Mouse (Mus musculus) ES-E14 (cell line): Measurements from ENCODE around the gene Syngr4. TPM values are rescaled to one million over a fixed set of nuclear protein-coding genes. Genes with fewer than 3 reads are reported as not detected.
A peak's percentile ranks its signal among the peaks of the same experiment; 100 is the strongest.
"Not testable (repeated sequence)": the region's sequence is repeated elsewhere in the genome, so short reads cannot be mapped to it uniquely, and the experiment has no call there.

Experiments
- DNase-seq: peaks from one replicate; pipeline ENCODE4 v3.0.0-alpha.2; 2013; ENCODE audit warnings: low read depth, low spot score
- H3K27ac ChIP-seq: 2 replicates; pipeline ENCODE4 v1.5.1; 2012; ENCODE audit warnings: low read depth, mild to moderate bottlenecking, low read length, moderate library complexity, mixed read lengths; ENCODE audit not compliant: poor library complexity, insufficient read depth, severe bottlenecking
- H3K36me3 ChIP-seq: 2 replicates; pipeline ENCODE4 v1.6.1; 2012; ENCODE audit warnings: mild to moderate bottlenecking, low read length, moderate library complexity, mixed read lengths; ENCODE audit not compliant: control insufficient read depth, poor library complexity, insufficient read depth, severe bottlenecking
- H3K4me1 ChIP-seq, 2 experiments: fragments of 150-350 bp in 1 of 2; sonication (generic) in 1 of 2; 2 replicates each; pipeline ENCODE4 v1.6.1; 2012; ENCODE audit warnings: low read length in 2 of 2, mild to moderate bottlenecking in 1 of 2, mixed read lengths in 1 of 2; ENCODE audit not compliant: control insufficient read depth in 2 of 2, insufficient read depth in 2 of 2, poor library complexity in 1 of 2
- H3K4me3 ChIP-seq, 2 experiments: fragments of 150-350 bp in 1 of 2; sonication (generic) in 1 of 2; 2 replicates each; pipeline ENCODE4 v1.5.1; 2012; ENCODE audit warnings: low read length in 2 of 2, low read depth in 1 of 2, mild to moderate bottlenecking in 1 of 2, mixed read lengths in 1 of 2; ENCODE audit not compliant: insufficient read depth in 1 of 2, poor library complexity in 1 of 2, severe bottlenecking in 1 of 2
- H3K9ac ChIP-seq: 2 replicates; pipeline ENCODE4 v1.6.1; 2012; ENCODE audit warnings: low read depth, mild to moderate bottlenecking, low read length, mixed read lengths; ENCODE audit not compliant: poor library complexity, insufficient read depth, severe bottlenecking
- H3K9me3 ChIP-seq: fragments of 150-350 bp; sonication (generic); 2 replicates; pipeline ENCODE4 v1.6.1; 2012; ENCODE audit warnings: low read depth, mild to moderate bottlenecking, low read length; ENCODE audit not compliant: control insufficient read depth, insufficient read depth
- CHD2 ChIP-seq: IDR thresholded peaks from 2 replicates; pipeline ENCODE4 v1.6.1; 2014; ENCODE audit warnings: mild to moderate bottlenecking, low read depth, low read length, inconsistent platforms
- HCFC1 ChIP-seq: IDR thresholded peaks from 2 replicates; pipeline ENCODE4 v1.6.1; 2012; ENCODE audit warnings: low read length, inconsistent platforms, borderline replicate concordance; ENCODE audit not compliant: insufficient read depth
- MAFK ChIP-seq: IDR thresholded peaks from 2 replicates; pipeline ENCODE4 v1.6.1; 2014; ENCODE audit warnings: mild to moderate bottlenecking, low read depth, low read length, inconsistent platforms; ENCODE audit not compliant: insufficient read depth
- ZC3H11A ChIP-seq: IDR thresholded peaks from 2 replicates; pipeline ENCODE4 v1.6.1; 2012; ENCODE audit warnings: low read depth, mild to moderate bottlenecking, inconsistent platforms, low read length, borderline replicate concordance
- ZNF384 ChIP-seq: IDR thresholded peaks from 2 replicates; pipeline ENCODE4 v1.6.1; 2012; ENCODE audit warnings: low read depth, low read length, inconsistent platforms
- in situ Hi-C, 2 experiments: fragments of 600-800 bp; cut with MboI; formaldehyde crosslinking; loops; one replicate each; pipeline ENCODE4 v1.15.1; 2025; ENCODE audit warnings: low sequenced_read_pairs in 2 of 2, inconsistent platforms in 1 of 2; ENCODE audit not compliant: unreplicated experiment in 2 of 2
- total RNA-seq: library from RNA; depleted of rRNA; stranded (reverse); fragments of 300-350 nt; gene quantifications from 2 replicates; pipeline ENCODE4 v1.2.3, GENCODE M21; 2012

Gene Syngr4
- total RNA-seq, 1 experiment: not detected

DNA sequence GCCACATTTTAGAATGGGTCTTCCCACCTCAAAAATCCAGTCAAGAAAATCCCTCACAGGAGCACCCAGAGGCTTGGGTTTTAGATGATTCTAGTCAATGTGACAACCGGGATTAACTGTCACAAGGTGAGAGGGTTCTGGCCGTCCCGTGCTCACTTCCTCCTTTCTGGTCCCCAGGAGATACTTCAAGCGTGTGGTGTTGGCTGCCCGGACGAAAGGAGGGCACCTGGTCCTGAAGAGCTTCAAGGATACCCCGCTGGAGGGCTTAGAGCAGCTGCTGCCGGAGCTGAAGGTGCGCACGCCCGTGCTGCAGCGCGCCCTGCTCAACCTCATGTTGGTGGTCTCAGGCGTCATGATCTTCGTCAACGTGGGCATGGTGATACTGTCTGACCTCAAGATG, 12.6 kb upstream of the Syngr4 start:
- no peak overlapping the region for H3K27ac ChIP-seq
- TF ChIP-seq HCFC1 (no peak), MAFK (no peak), CHD2 (no peak), ZC3H11A (no peak), ZNF384 (no peak)
- H3K36me3 ChIP-seq: peaks cover 18% of the 10 kb centered on the region
- no peak for DNase-seq
- no peak overlapping the region for H3K4me3 ChIP-seq
- no peaks in the 10 kb centered on the region for H3K4me1 ChIP-seq
- in situ Hi-C loops: no loop called here
- no peaks in the 10 kb centered on the region for H3K9me3 ChIP-seq
- no peak overlapping the region for H3K9ac ChIP-seq

DNA sequence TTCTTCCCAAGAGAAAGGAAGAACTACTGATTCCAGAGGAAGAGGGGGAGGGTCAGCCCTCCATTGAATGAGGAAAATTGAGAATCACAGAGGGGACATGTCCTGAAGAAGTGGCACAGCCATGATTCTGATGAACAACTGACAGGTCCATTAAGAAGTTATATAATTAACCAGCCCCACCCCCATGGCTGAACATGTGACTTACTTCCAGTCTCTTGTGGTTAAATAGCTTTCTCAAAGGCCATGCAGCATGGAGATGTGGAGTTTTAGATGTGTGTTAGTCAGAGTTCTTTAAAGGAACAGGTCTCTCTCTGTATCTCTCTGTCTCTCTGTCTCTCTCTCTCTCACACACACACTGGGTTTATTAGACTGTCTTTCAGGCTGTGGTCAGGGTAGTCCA, 11.9 kb upstream of the Syngr4 start:
- Histone ChIP-seq H3K9me3 (no peaks in the 10 kb centered on the region), H3K4me1 (no peaks in the 10 kb centered on the region), H3K9ac (no peak overlapping the region), H3K4me3 (no peak overlapping the region), H3K27ac (no peak overlapping the region), H3K36me3 (peaks cover 18% of the 10 kb centered on the region)
- in situ Hi-C loops: no loop called here
- no peak for TF ChIP-seq MAFK
- TF ChIP-seq ZC3H11A: no peak
- no peak for TF ChIP-seq HCFC1
- TF ChIP-seq CHD2: no peak
- TF ChIP-seq ZNF384: no peak
- DNase-seq: no peak

DNA sequence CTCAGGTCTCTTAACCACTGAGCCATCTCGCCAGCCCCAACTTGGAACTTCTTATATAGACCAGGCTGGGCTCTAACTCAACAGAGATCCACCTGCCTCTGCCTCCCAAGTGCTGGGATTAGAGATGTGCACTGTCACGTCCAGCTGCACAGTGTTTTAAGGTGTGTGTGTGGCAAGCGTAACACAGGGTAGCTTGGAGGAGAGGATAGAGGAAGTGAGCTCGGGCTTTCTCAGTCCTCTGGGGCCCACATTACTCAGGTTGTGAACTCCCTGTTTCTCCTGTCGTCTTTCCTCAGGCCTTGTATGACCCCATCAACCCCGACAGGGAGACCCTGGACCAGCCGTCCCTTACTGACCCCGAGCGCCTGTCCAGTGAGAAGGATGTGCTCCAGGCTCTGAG, 10.1 kb upstream of the Syngr4 start:
- DNase-seq: no peak
- no peak for TF ChIP-seq CHD2
- TF ChIP-seq ZC3H11A: no peak
- no peak for TF ChIP-seq MAFK
- no peak for TF ChIP-seq HCFC1
- TF ChIP-seq ZNF384: no peak
- in situ Hi-C loops: no loop called here

DNA sequence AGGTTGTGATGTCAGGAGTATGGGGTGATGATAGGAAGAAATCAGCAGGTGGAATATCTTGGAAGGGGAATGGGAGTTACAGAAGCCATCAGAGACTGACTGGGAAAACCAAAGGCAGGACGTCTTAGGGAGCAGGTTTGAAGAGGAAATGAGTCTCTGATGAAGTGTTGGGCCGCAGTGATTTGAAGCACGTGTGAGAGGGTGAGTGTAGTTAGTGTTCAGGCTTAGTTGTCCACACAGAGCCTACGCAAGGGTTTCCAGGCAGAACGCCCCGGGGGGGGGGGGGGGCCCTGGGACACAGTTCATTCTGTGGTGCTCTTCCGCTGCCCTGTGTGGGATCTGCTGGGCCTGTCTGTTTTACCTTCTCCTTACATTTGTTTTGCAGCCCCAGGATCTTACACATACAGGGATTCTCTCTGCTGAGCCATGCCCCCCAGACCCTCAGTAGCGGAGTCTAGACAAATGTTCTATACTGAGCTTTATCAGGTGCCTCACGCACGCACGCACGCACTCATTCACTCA, 6.0 kb upstream of the Syngr4 start:
- Histone ChIP-seq H3K9me3 (no peaks in the 10 kb centered on the region), H3K9ac (no peak overlapping the region), H3K36me3 (peaks cover 5% of the 10 kb centered on the region), H3K27ac (no peak overlapping the region), H3K4me3 (no peak overlapping the region), H3K4me1 (no peaks in the 10 kb centered on the region; a peak in 1 of 4 replicates)
- in situ Hi-C loops: no loop called here
- TF ChIP-seq CHD2 (no peak), ZC3H11A (no peak), HCFC1 (no peak), MAFK (no peak)
- DNase-seq: no peak

More for the DNA sequence above, 10.1 kb upstream of the Syngr4 start:
- Histone ChIP-seq H3K9ac (no peak overlapping the region), H3K9me3 (no peaks in the 10 kb centered on the region), H3K4me3 (no peak overlapping the region), H3K4me1 (no peaks in the 10 kb centered on the region; a peak in 1 of 4 replicates), H3K36me3 (peaks cover 18% of the 10 kb centered on the region), H3K27ac (no peak overlapping the region)

DNA sequence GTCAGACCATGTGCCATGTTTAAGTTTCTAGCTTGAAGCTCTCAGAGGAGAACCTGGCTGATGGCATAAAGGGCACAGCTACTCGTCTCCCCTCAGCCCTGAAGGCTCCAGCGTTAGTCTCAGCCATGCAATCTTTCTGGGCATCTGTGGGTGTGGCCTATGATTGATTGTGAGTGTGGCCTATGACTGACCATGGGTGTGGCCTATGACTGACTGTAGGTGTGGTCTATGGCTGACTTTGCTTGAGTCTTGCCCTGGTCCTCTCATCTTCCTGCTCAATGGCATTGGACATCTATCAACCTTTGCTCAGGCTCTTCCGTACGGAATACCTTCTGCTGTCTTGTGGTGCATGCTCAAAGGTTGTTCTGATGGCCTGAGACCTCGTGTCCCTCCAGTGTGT, 5.0 kb upstream of the Syngr4 start:
- Histone ChIP-seq H3K9me3 (no peaks in the 10 kb centered on the region), H3K27ac (no peak overlapping the region), H3K4me1 (no peaks in the 10 kb centered on the region; a peak in 1 of 4 replicates), H3K36me3 (no peaks in the 10 kb centered on the region; the same call in 1 of the 2 replicates), H3K9ac (no peak overlapping the region), H3K4me3 (no peak overlapping the region)
- 0 out of 2 replicates have a peak, but pooled peaks have one; percentile 44 for TF ChIP-seq CHD2
- TF ChIP-seq ZC3H11A: no peak
- no peak for TF ChIP-seq MAFK
- TF ChIP-seq ZNF384: no peak
- in situ Hi-C loops: no loop called here
- peak; percentile 71 for DNase-seq

DNA sequence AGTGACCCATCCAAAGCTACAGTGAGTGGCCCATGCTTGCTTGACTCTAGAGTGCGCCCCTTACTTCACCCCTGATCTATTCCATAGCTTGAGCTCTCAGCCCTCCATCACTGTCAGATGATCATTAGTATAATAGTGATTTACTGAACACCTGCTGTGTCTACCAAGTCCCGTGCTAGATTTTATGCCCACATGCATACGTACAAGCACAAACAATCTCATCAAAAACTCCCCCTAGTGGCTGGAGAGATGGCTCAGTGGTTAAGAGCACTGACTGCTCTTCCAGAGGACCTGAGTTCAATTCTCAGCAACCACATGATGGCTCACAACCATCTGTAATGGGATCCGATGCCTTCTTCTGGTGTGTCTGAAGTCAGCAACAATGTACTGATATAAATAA, 1.6 kb upstream of the Syngr4 start:
- in situ Hi-C loops, H3K36me3 ChIP-seq, DNase-seq, H3K4me1 ChIP-seq, H3K9me3 ChIP-seq: not testable (repeated sequence)
- peak overlapping the region; percentile 77 to 87; a peak in 3 of 4 replicates for H3K4me3 ChIP-seq
- H3K9ac ChIP-seq: peak overlapping the region; percentile 46; the same call in 1 of the 2 replicates
- H3K27ac ChIP-seq: peak overlapping the region; percentile 92; the same call in 1 of the 2 replicates
